In genomic region chr4:44071741-44072145, GRCm38 (mm10) we compare ENCODE assay signal across 8 mouse cellular contexts. TPM values are rescaled to one million over a fixed set of nuclear protein-coding genes. Genes with fewer than 3 reads are reported as not detected.
DNase-seq lines count a peak whose midpoint lies in the region; ATAC-seq and TF ChIP-seq lines count a peak whose summit lies in the region.

No protein-coding gene starts in this region.

- TF ChIP-seq POLR2A in MEL (IDR thresholded peaks at IDR 0.05; ENCODE audit: control insufficient read depth in 1 of 2, insufficient read depth in 1 of 2, low read depth in 1 of 2, low read length in 2 of 2, poor library complexity in 1 of 2), result no peak; a peak in 1 of 4 replicates

- peak overlapping the region; percentile 81 for H3K27ac ChIP-seq in MEL (ENCODE audit: control insufficient read depth, low read depth, low read length)
- peak overlapping the region; percentile 86 for H3K27ac ChIP-seq in forebrain, postnatal 0 days (ENCODE audit: low read depth, low read length)
- H3K27ac ChIP-seq in limb, embryonic 13.5 days, result 0 out of 2 replicates have a peak overlapping the region, but pooled peaks have one; percentile 70
- peak overlapping the region; percentile 85 for H3K27ac ChIP-seq in neural tube, embryonic 14.5 days (ENCODE audit: low read depth, low read length)

- H3K4me1 ChIP-seq in MEL (ENCODE audit: control insufficient read depth in 1 of 2, insufficient read depth in 2 of 2, low read length in 2 of 2), result peaks cover 16 to 18% of the 10 kb centered on the region in 2 experiments
- peaks cover 9% of the 10 kb centered on the region; the same call in 1 of the 2 replicates for H3K4me1 ChIP-seq in forebrain, postnatal 0 days (ENCODE audit: insufficient read depth)
- H3K4me1 ChIP-seq in limb, embryonic 13.5 days, result peaks cover 13% of the 10 kb centered on the region
- H3K4me1 ChIP-seq in neural tube, embryonic 14.5 days (ENCODE audit: control insufficient read depth, insufficient read depth, low read length), result peaks cover 11% of the 10 kb centered on the region

- peak; percentile 10 for DNase-seq in embryo, embryonic 10 days (ENCODE audit: low spot score)
- no peak for DNase-seq in embryo, embryonic 11 days
- DNase-seq in MEL (ENCODE audit: low read depth, low spot score), result peak; percentile 85
- DNase-seq in forebrain, postnatal 0 days, result no peak
- no peak for DNase-seq in gastrocnemius, postnatal 25 days
- DNase-seq in urinary bladder, postnatal 14 days (ENCODE audit: low spot score), result no peak

- ATAC-seq in forebrain, postnatal 0 days, result peak; percentile 18
- no peak for ATAC-seq in limb, embryonic 13.5 days (ENCODE audit: low FRiP score, low read depth)
- ATAC-seq in neural tube, embryonic 14.5 days (ENCODE audit: low read depth), result no peak

- no peak for TF ChIP-seq CTCF in MEL (IDR thresholded peaks at IDR 0.05 in 2 of 3, conservative IDR thresholded peaks at IDR 0.05 in 1 of 3; ENCODE audit: control insufficient read depth in 1 of 3, insufficient read depth in 1 of 3, low read depth in 2 of 3, low read length in 3 of 3, poor library complexity in 1 of 3, severe bottlenecking in 1 of 3)
- TF ChIP-seq CTCF in forebrain, postnatal 0 days (IDR thresholded peaks at IDR 0.05; ENCODE audit: low read depth), result no peak

- peak overlapping the region; percentile 73 for H3K4me2 ChIP-seq in forebrain, postnatal 0 days (ENCODE audit: low read depth)
- peak overlapping the region; percentile 85 for H3K4me2 ChIP-seq in limb, embryonic 13.5 days (replicated peaks)
- peak overlapping the region; percentile 66 for H3K4me2 ChIP-seq in neural tube, embryonic 14.5 days (ENCODE audit: low read depth, low read length)

- peaks cover 0 to 23% of the 10 kb centered on the region in 2 experiments; a peak in 2 of 4 replicates for H3K36me3 ChIP-seq in MEL (ENCODE audit: control insufficient read depth in 1 of 2, insufficient read depth in 2 of 2, low read length in 2 of 2)
- H3K36me3 ChIP-seq in forebrain, postnatal 0 days (ENCODE audit: insufficient read depth), result no peaks in the 10 kb centered on the region
- no peaks in the 10 kb centered on the region for H3K36me3 ChIP-seq in limb, embryonic 13.5 days
- no peaks in the 10 kb centered on the region for H3K36me3 ChIP-seq in neural tube, embryonic 14.5 days (ENCODE audit: control insufficient read depth, insufficient read depth, low read length)

- H3K9ac ChIP-seq in MEL (ENCODE audit: control insufficient read depth, low read depth, low read length, poor library complexity, severe bottlenecking), result peak overlapping the region; percentile 77
- peak overlapping the region; percentile 84 for H3K9ac ChIP-seq in forebrain, postnatal 0 days
- peak overlapping the region; percentile 90 for H3K9ac ChIP-seq in limb, embryonic 13.5 days
- peak overlapping the region; percentile 80 for H3K9ac ChIP-seq in neural tube, embryonic 14.5 days (replicated peaks; ENCODE audit: low read depth, low read length)

- no peaks in the 10 kb centered on the region for H3K27me3 ChIP-seq in MEL (ENCODE audit: control insufficient read depth in 1 of 2, insufficient read depth in 2 of 2, low read length in 2 of 2)
- no peaks in the 10 kb centered on the region; the same call in 1 of the 2 replicates for H3K27me3 ChIP-seq in forebrain, postnatal 0 days (ENCODE audit: insufficient read depth, low read length)
- H3K27me3 ChIP-seq in limb, embryonic 13.5 days, result no peaks in the 10 kb centered on the region
- no peaks in the 10 kb centered on the region for H3K27me3 ChIP-seq in neural tube, embryonic 14.5 days (ENCODE audit: control insufficient read depth, insufficient read depth, low read length)

- no peaks in the 10 kb centered on the region for H3K9me3 ChIP-seq in MEL (replicated peaks; ENCODE audit: insufficient read depth, low read length)
- H3K9me3 ChIP-seq in forebrain, postnatal 0 days (ENCODE audit: low read length), result no peaks in the 10 kb centered on the region
- H3K9me3 ChIP-seq in limb, embryonic 13.5 days, result no peaks in the 10 kb centered on the region
- H3K9me3 ChIP-seq in neural tube, embryonic 14.5 days (ENCODE audit: control insufficient read depth, low read length), result no peaks in the 10 kb centered on the region

- peak overlapping the region; percentile 70 to 87 for H3K4me3 ChIP-seq in MEL (ENCODE audit: control insufficient read depth in 1 of 2, insufficient read depth in 1 of 2, low read depth in 2 of 2, low read length in 2 of 2)
- H3K4me3 ChIP-seq in forebrain, postnatal 0 days (ENCODE audit: low read depth, low read length), result peak overlapping the region; percentile 91
- peak overlapping the region; percentile 94 for H3K4me3 ChIP-seq in limb, embryonic 13.5 days
- peak overlapping the region; percentile 92 for H3K4me3 ChIP-seq in neural tube, embryonic 14.5 days (ENCODE audit: low read depth, low read length)

- peak; percentile 63 to 76 for TF ChIP-seq EP300 in MEL (IDR thresholded peaks at IDR 0.05; ENCODE audit: low read depth in 1 of 2, low read length in 2 of 2)

- WGBS in forebrain, postnatal 0 days, result 11% methylated on average over 11 of the region's 11 CpGs
- 8% methylated on average over 11 of the region's 11 CpGs for WGBS in limb, embryonic 13.5 days
- 8% methylated on average over 11 of the region's 11 CpGs for WGBS in neural tube, embryonic 14.5 days

- peaks cover 33% of the 10 kb centered on the region for H3K79me2 ChIP-seq in MEL (ENCODE audit: control insufficient read depth, insufficient read depth, low read length, poor library complexity)

- TF ChIP-seq RAD21 in MEL (IDR thresholded peaks at IDR 0.05; ENCODE audit: low read depth, low read length), result no peak

TF ChIP-seq in MEL, 35 proteins besides CTCF, POLR2A, EP300 and RAD21 (continues in another document):
- TF ChIP-seq SIN3A (IDR thresholded peaks at IDR 0.05; ENCODE audit: low read length) (no peak; the same call in 1 of the 2 replicates), BHLHE40 (IDR thresholded peaks at IDR 0.05; ENCODE audit: borderline replicate concordance, low read depth, low read length) (no peak), MAX (IDR thresholded peaks at IDR 0.05; ENCODE audit: low read length) (no peak), MYB (IDR thresholded peaks at IDR 0.05; ENCODE audit: low read depth, low read length) (no peak), NELFE (IDR thresholded peaks at IDR 0.05; ENCODE audit: low read depth, low read length) (no peak), RCOR1 (IDR thresholded peaks at IDR 0.05; ENCODE audit: low read depth, low read length) (peak; percentile 59), MXI1 (IDR thresholded peaks at IDR 0.05; ENCODE audit: low read depth, low read length) (no peak; the same call in 1 of the 2 replicates), GABPA (IDR thresholded peaks at IDR 0.05; ENCODE audit: low read depth, low read length) (no peak), MAZ (IDR thresholded peaks at IDR 0.05; ENCODE audit: low read depth, low read length) (no peak), MAFK (IDR thresholded peaks at IDR 0.05; ENCODE audit: borderline replicate concordance, low read depth, low read length) (no peak), ELF1 (IDR thresholded peaks at IDR 0.05; ENCODE audit: low read depth, low read length) (no peak), ZC3H11A (IDR thresholded peaks at IDR 0.05; ENCODE audit: low read depth, low read length) (no peak), TAL1 (IDR thresholded peaks at IDR 0.05; ENCODE audit: low read length) (no peak), SMC3 (IDR thresholded peaks at IDR 0.05; ENCODE audit: low read depth, low read length) (no peak), TCF12 (IDR thresholded peaks at IDR 0.05; ENCODE audit: low read depth, low read length) (peak; percentile 58; the same call in 1 of the 2 replicates), CHD1 (IDR thresholded peaks at IDR 0.05; ENCODE audit: low read depth, low read length) (no peak), HCFC1 (IDR thresholded peaks at IDR 0.05; ENCODE audit: low read depth, low read length) (no peak), NRF1 (IDR thresholded peaks at IDR 0.05; ENCODE audit: insufficient read depth, low read depth, low read length, poor library complexity, severe bottlenecking) (no peak), CHD2 (IDR thresholded peaks at IDR 0.05; ENCODE audit: low read length) (no peak), GATA1 (IDR thresholded peaks at IDR 0.05; ENCODE audit: low read depth, low read length) (0 out of 2 replicates have a peak, but pooled peaks have one; percentile 37), POLR2AphosphoS5 (IDR thresholded peaks at IDR 0.05; ENCODE audit: borderline replicate concordance, low read depth, low read length) (no peak), ZMIZ1 (IDR thresholded peaks at IDR 0.05; ENCODE audit: low read depth, low read length) (no peak), KAT2A (conservative IDR thresholded peaks at IDR 0.05; ENCODE audit: low read depth, low read length) (no peak), MYC (IDR thresholded peaks at IDR 0.05; ENCODE audit: low read depth, low read length) (no peak), USF1 (IDR thresholded peaks at IDR 0.05; ENCODE audit: low read depth, low read length) (no peak), USF2 (IDR thresholded peaks at IDR 0.05; ENCODE audit: borderline replicate concordance in 1 of 2, insufficient read depth in 1 of 2, low read depth in 1 of 2, low read length in 2 of 2) (no peak), MEF2A (IDR thresholded peaks at IDR 0.05; ENCODE audit: extremely low read depth, insufficient replicate concordance, low read depth, low read length, poor library complexity, severe bottlenecking) (0 out of 2 replicates have a peak, but pooled peaks have one; percentile 25), JUND (IDR thresholded peaks at IDR 0.05; ENCODE audit: low read depth, low read length) (no peak), POLR2AphosphoS2 (IDR thresholded peaks at IDR 0.05; ENCODE audit: low read length) (no peak), UBTF (IDR thresholded peaks at IDR 0.05; ENCODE audit: borderline replicate concordance, insufficient read depth, low read depth, low read length) (no peak), ZNF384 (IDR thresholded peaks at IDR 0.05; ENCODE audit: low read depth, low read length) (no peak), ETS1 (IDR thresholded peaks at IDR 0.05; ENCODE audit: low read depth, low read length) (peak; percentile 59; the same call in 1 of the 2 replicates)

RNA-seq across cellular contexts. Expression of gene Gne, which starts 12.2 kb away (rescaled TPM):
- total RNA-seq in MEL (2012; rRNA removed), result 28.2 and 32.4 TPM in 2 replicates
- polyA plus RNA-seq in MEL (2012; ENCODE audit: insufficient read depth in 1 of 2, insufficient read length in 2 of 2, low read depth in 1 of 2, low replicate concordance in 2 of 2, missing spikeins in 1 of 2), result 100 to 1,000 TPM in 1 of 2 experiments, 10 to 100 TPM in 1; 53.0 to 127 TPM
- total RNA-seq in forebrain, postnatal 0 days (2014; rRNA removed), result 34.2 and 36.5 TPM in 2 replicates
- 22.1 and 25.2 TPM in 2 replicates for polyA plus RNA-seq in forebrain, postnatal 0 days (2015; fragmentation: Nextera tagmentation; extraction: Ambion mirVana)
- polyA plus RNA-seq in limb, embryonic 13.5 days (2015; fragmentation: Nextera tagmentation; extraction: Ambion mirVana), result 22.9 and 24.8 TPM in 2 replicates
- polyA plus RNA-seq in neural tube, embryonic 14.5 days (2014; fragmentation: Nextera tagmentation; extraction: Ambion mirVana), result 27.0 and 31.8 TPM in 2 replicates
- 10 to 100 TPM in 1 of 2 experiments, 1 to 10 TPM in 1; 8.9 to 15.0 TPM for total RNA-seq in gastrocnemius, postnatal 25 days (2021)

Comparison
In these comparisons a context has a peak if more than half of its experiments do, and no peak if none do; other contexts are left out.
1. DNase-seq: peak in embryo, embryonic 10 days (single experiment) and MEL (single experiment); none in embryo, embryonic 11 days (single experiment), forebrain, postnatal 0 days (single experiment), gastrocnemius, postnatal 25 days (single experiment) and urinary bladder, postnatal 14 days (single experiment).
2. Peak in every context shown above with its lines, with median percentiles within 50 percentile points of each other: H3K27ac ChIP-seq, H3K4me3 ChIP-seq, H3K9ac ChIP-seq and H3K4me2 ChIP-seq.